Mouse (Mus musculus) neural tube, embryonic 14.5 days (tissue): ENCODE results near the gene Krt17. TPM values are rescaled to one million over a fixed set of nuclear protein-coding genes. Genes with fewer than 3 reads are reported as not detected.

ENCODE experiments used
- ATAC-seq: fragments of 200-750 bp; cut with Nextera tagmentation; 2 replicates; pipeline ENCODE4 v1.8.0; 2017; ENCODE audit warnings: low read depth, mild to moderate bottlenecking, moderate TSS enrichment, moderate library complexity
- H3K27ac ChIP-seq: fragments of 300-500 bp; sonication (generic); 2 replicates; pipeline ENCODE4 v1.5.1; 2014; ENCODE audit warnings: low read depth, mild to moderate bottlenecking, control low read depth, low read length, moderate library complexity, mixed read lengths
- H3K27me3 ChIP-seq: fragments of 300-500 bp; sonication (generic); 2 replicates; pipeline ENCODE4 v1.6.1; 2014; ENCODE audit warnings: low read length; ENCODE audit not compliant: control insufficient read depth, insufficient read depth
- H3K36me3 ChIP-seq: fragments of 300-500 bp; sonication (generic); 2 replicates; pipeline ENCODE4 v1.6.1; 2014; ENCODE audit warnings: low read length, mixed read lengths; ENCODE audit not compliant: control insufficient read depth, insufficient read depth
- H3K4me1 ChIP-seq: fragments of 300-500 bp; sonication (generic); 2 replicates; pipeline ENCODE4 v1.6.1; 2014; ENCODE audit warnings: low read length; ENCODE audit not compliant: control insufficient read depth, insufficient read depth
- H3K4me2 ChIP-seq: fragments of 300-500 bp; sonication (generic); 2 replicates; pipeline ENCODE4 v1.6.1; 2014; ENCODE audit warnings: mild to moderate bottlenecking, low read depth, low read length, control low read depth
- H3K4me3 ChIP-seq: fragments of 300-500 bp; sonication (generic); 2 replicates; pipeline ENCODE4 v1.5.1; 2014; ENCODE audit warnings: low read depth, low read length, control low read depth, mixed read lengths
- H3K9ac ChIP-seq: fragments of 300-500 bp; sonication (generic); replicated peaks from 2 replicates; pipeline ENCODE4 v1.6.1; 2014; ENCODE audit warnings: low read depth, mild to moderate bottlenecking, control low read depth, low read length, mixed read lengths
- H3K9me3 ChIP-seq: fragments of 300-500 bp; sonication (generic); 2 replicates; pipeline ENCODE4 v1.6.1; 2016; ENCODE audit warnings: low read length; ENCODE audit not compliant: control insufficient read depth
- WGBS: fragments of 180-500 bp; shearing (Covaris S2); extraction: QIAGEN DNeasy Blood & Tissue Kit; methylation state at CpG from one replicate; pipeline ENCODE4 v1.1.7; 2014; 5-methylcytosine and 5-hydroxymethylcytosine counted together
- polyA plus RNA-seq: library from polyadenylated mRNA; unstranded; fragments of >200 nt; fragmentation: Nextera tagmentation; extraction: Ambion mirVana; gene quantifications from 2 replicates; pipeline ENCODE4 v1.2.1, GENCODE M21; 2014

The Krt17 gene
- polyA plus RNA-seq, 1 experiment from 2014 or later: not detected

- H3K27me3 ChIP-seq: no peaks in the 10 kb centered on the region
- 73% methylated on average over 7 of the region's 7 CpGs for WGBS
These were observed 13.9 kb upstream of the Krt17 start for GRCm38 (mm10) chr11:100274719-100275118.

GRCm38 (mm10) chr11:100271878-100272277 lies 11.0 kb upstream of the Krt17 start:
- Histone ChIP-seq H3K27ac (no peak overlapping the region), H3K9me3 (no peaks in the 10 kb centered on the region), H3K27me3 (no peaks in the 10 kb centered on the region), H3K4me1 (no peaks in the 10 kb centered on the region), H3K4me2 (no peak overlapping the region), H3K36me3 (no peaks in the 10 kb centered on the region), H3K4me3 (no peak overlapping the region), H3K9ac (no peak overlapping the region)
- no peak for ATAC-seq
- WGBS: 78% methylated on average over 1 of the region's 1 CpGs

More at GRCm38 (mm10) chr11:100274719-100275118, 13.9 kb upstream of the Krt17 start:
- Histone ChIP-seq H3K36me3 (no peaks in the 10 kb centered on the region), H3K4me3 (no peak overlapping the region), H3K4me2 (no peak overlapping the region), H3K4me1 (no peaks in the 10 kb centered on the region), H3K27ac (no peak overlapping the region), H3K9me3 (no peaks in the 10 kb centered on the region), H3K9ac (no peak overlapping the region)
- no peak for ATAC-seq

- ATAC-seq: no peak
- no peaks in the 10 kb centered on the region for H3K36me3 ChIP-seq
- no peaks in the 10 kb centered on the region for H3K4me1 ChIP-seq
- no peaks in the 10 kb centered on the region for H3K9me3 ChIP-seq
- no peaks in the 10 kb centered on the region for H3K27me3 ChIP-seq
- H3K4me2 ChIP-seq: no peak within 1 kb of the TSS
- H3K9ac ChIP-seq: no peak within 1 kb of the TSS
- 83% methylated on average over 7 of the region's 7 CpGs for WGBS
- H3K4me3 ChIP-seq: no peak within 1 kb of the TSS
- H3K27ac ChIP-seq: no peak within 1 kb of the TSS
These were observed 9.0 kb upstream of the Krt17 start, which contains the start of gene Krt42 for GRCm38 (mm10) chr11:100269821-100270332. TSS of gene Krt42 (minus strand) at chr11:100269871.

- ATAC-seq: no peak
- WGBS: 31% methylated on average over 13 of the region's 13 CpGs
- H3K9me3 ChIP-seq: no peaks in the 10 kb centered on the region
These were observed 1.5 kb upstream of the Krt17 start for GRCm38 (mm10) chr11:100262058-100262980.

GRCm38 (mm10) chr11:100261235-100261605 lies 391 bp upstream of the Krt17 start:
- no peak overlapping the region for H3K27ac ChIP-seq
- H3K36me3 ChIP-seq: no peaks in the 10 kb centered on the region
- ATAC-seq: no peak
- H3K4me2 ChIP-seq: no peak overlapping the region
- H3K4me1 ChIP-seq: no peaks in the 10 kb centered on the region
- H3K4me3 ChIP-seq: no peak overlapping the region
- no peaks in the 10 kb centered on the region for H3K9me3 ChIP-seq
- H3K9ac ChIP-seq: no peak overlapping the region
- 82% methylated on average over 9 of the region's 9 CpGs for WGBS
- no peaks in the 10 kb centered on the region for H3K27me3 ChIP-seq

More at GRCm38 (mm10) chr11:100262058-100262980, 1.5 kb upstream of the Krt17 start:
- no peak overlapping the region for H3K9ac ChIP-seq
- H3K4me2 ChIP-seq: no peak overlapping the region
- no peaks in the 10 kb centered on the region for H3K27me3 ChIP-seq
- H3K27ac ChIP-seq: no peak overlapping the region
- no peak overlapping the region for H3K4me3 ChIP-seq
- H3K36me3 ChIP-seq: no peaks in the 10 kb centered on the region
- no peaks in the 10 kb centered on the region for H3K4me1 ChIP-seq

GRCm38 (mm10) chr11:100259079-100259478 lies 1.8 kb downstream of the Krt17 start:
- Histone ChIP-seq H3K9ac (no peak overlapping the region), H3K4me3 (no peak overlapping the region), H3K27me3 (no peaks in the 10 kb centered on the region), H3K4me2 (no peak overlapping the region), H3K27ac (no peak overlapping the region), H3K9me3 (no peaks in the 10 kb centered on the region), H3K4me1 (no peaks in the 10 kb centered on the region), H3K36me3 (no peaks in the 10 kb centered on the region)
- WGBS: 88% methylated on average over 9 of the region's 9 CpGs
- ATAC-seq: no peak

- Histone ChIP-seq H3K4me2 (no peak overlapping the region), H3K9me3 (no peaks in the 10 kb centered on the region), H3K4me3 (no peak overlapping the region), H3K36me3 (no peaks in the 10 kb centered on the region), H3K4me1 (no peaks in the 10 kb centered on the region), H3K9ac (no peak overlapping the region), H3K27me3 (no peaks in the 10 kb centered on the region), H3K27ac (no peak overlapping the region)
- WGBS: 96% methylated on average over 1 of the region's 1 CpGs
- no peak for ATAC-seq
These were observed 2.9 kb downstream of the Krt17 start for GRCm38 (mm10) chr11:100257967-100258366.

GRCm38 (mm10) chr11:100255514-100255913 lies 5.3 kb downstream of the Krt17 start:
- Histone ChIP-seq H3K9ac (no peak overlapping the region), H3K27me3 (no peaks in the 10 kb centered on the region), H3K27ac (no peak overlapping the region), H3K4me3 (no peak overlapping the region), H3K4me2 (no peak overlapping the region), H3K4me1 (no peaks in the 10 kb centered on the region), H3K36me3 (no peaks in the 10 kb centered on the region), H3K9me3 (no peaks in the 10 kb centered on the region)
- no peak for ATAC-seq
- WGBS: 91% methylated on average over 6 of the region's 6 CpGs

- Histone ChIP-seq H3K4me3 (no peak overlapping the region), H3K27me3 (no peaks in the 10 kb centered on the region), H3K4me1 (no peaks in the 10 kb centered on the region), H3K4me2 (no peak overlapping the region), H3K9me3 (no peaks in the 10 kb centered on the region), H3K36me3 (no peaks in the 10 kb centered on the region), H3K9ac (no peak overlapping the region), H3K27ac (no peak overlapping the region)
- WGBS: 67% methylated on average over 5 of the region's 5 CpGs
- no peak for ATAC-seq
These were observed 6.3 kb downstream of the Krt17 start for GRCm38 (mm10) chr11:100254360-100255090.
